Mouse (Mus musculus) bone marrow, adult 2 months (tissue): ENCODE data around the gene Slc25a33.

Source experiments
- CTCF ChIP-seq: fragments of 200-500 bp; IDR thresholded peaks from 2 replicates; pipeline ENCODE4 v1.5.1; 2011; ENCODE audit warnings: low read length, control low read depth; ENCODE audit not compliant: control insufficient read depth, insufficient read depth
- POLR2A ChIP-seq: fragments of 200-500 bp; IDR thresholded peaks from 2 replicates; pipeline ENCODE4 v1.6.1; 2011; ENCODE audit warnings: low read depth, mild to moderate bottlenecking, control low read depth, low read length, borderline replicate concordance; ENCODE audit not compliant: control insufficient read depth

DNA sequence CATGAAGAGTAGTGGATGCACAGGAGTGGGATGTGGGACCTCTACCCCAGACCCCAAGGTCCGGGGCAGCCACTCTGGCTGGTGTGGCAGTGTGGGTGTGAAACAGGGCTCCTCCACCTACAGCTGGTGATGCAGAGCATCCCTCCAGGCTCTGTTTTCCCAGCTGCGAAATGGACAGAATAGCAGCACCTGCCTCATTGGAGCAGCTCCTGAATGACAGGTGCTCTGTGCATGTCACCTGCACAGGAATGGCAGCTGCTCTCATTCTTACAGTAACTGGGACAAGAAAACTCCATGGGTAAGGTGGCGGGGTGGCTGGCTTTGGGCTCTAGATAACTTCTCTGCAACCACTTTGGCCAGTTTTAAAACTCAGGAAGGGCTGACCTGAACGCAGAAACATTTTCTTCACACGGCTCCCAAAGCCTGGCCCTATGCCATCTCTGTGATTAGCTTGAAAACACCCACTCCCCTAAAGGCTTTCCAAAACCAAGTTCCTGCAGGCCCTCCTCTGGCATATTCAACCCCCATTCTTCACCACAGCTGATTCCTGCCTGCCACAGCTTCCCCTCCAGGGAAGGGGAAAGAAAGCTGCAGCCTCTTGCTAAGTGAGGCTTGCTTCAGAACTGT, 38.3 kb downstream of the Slc25a33 start:
- no peak for TF ChIP-seq CTCF
- TF ChIP-seq POLR2A = no peak
